Mouse (Mus musculus) hindbrain, embryonic 14.5 days (tissue): Measurements from ENCODE around the gene Gm8890. TPM values are rescaled to one million over a fixed set of nuclear protein-coding genes. Genes with fewer than 3 reads are reported as not detected.
"Not testable (repeated sequence)": the region's sequence is repeated elsewhere in the genome, so short reads cannot be mapped to it uniquely, and the experiment has no call there.

Experiments used
- ATAC-seq: fragments of 200-750 bp; cut with Nextera tagmentation; 2 replicates; pipeline ENCODE4 v1.8.0; 2017; ENCODE audit warnings: moderate number of reproducible peaks, mild to moderate bottlenecking, moderate TSS enrichment, moderate library complexity; ENCODE audit not compliant: low FRiP score
- DNase-seq: peaks from one replicate; pipeline ENCODE4 v3.0.0-alpha.2; 2015; ENCODE audit warnings: low spot score
- H3K27ac ChIP-seq: fragments of 300-500 bp; sonication (generic); 2 replicates; pipeline ENCODE4 v1.5.1; 2014; ENCODE audit warnings: mild to moderate bottlenecking, moderate library complexity
- H3K27me3 ChIP-seq: fragments of 300-500 bp; sonication (generic); 2 replicates; pipeline ENCODE4 v1.6.1; 2014; ENCODE audit warnings: mild to moderate bottlenecking, low read length, mixed read lengths; ENCODE audit not compliant: control insufficient read depth, insufficient read depth
- H3K36me3 ChIP-seq: fragments of 300-500 bp; sonication (generic); replicated peaks from 2 replicates; pipeline ENCODE4 v1.6.1; 2014; ENCODE audit not compliant: control insufficient read depth, insufficient read depth
- H3K4me1 ChIP-seq: fragments of 300-500 bp; sonication (generic); replicated peaks from 2 replicates; pipeline ENCODE4 v1.6.1; 2014; ENCODE audit warnings: antibody characterized with exemption, low read length, mixed read lengths; ENCODE audit not compliant: control insufficient read depth, insufficient read depth
- H3K4me2 ChIP-seq: fragments of 300-500 bp; sonication (generic); replicated peaks from 2 replicates; pipeline ENCODE4 v1.6.1; 2014; ENCODE audit warnings: mild to moderate bottlenecking, moderate library complexity
- H3K4me3 ChIP-seq: fragments of 300-500 bp; sonication (generic); replicated peaks from 2 replicates; pipeline ENCODE4 v1.5.1; 2014; ENCODE audit warnings: mild to moderate bottlenecking, low read length
- H3K9ac ChIP-seq: fragments of 300-500 bp; sonication (generic); 2 replicates; pipeline ENCODE4 v1.6.1; 2014
- H3K9me3 ChIP-seq: fragments of 300-500 bp; sonication (generic); 2 replicates; pipeline ENCODE4 v1.6.1; 2016; ENCODE audit warnings: low read length; ENCODE audit not compliant: control insufficient read depth
- WGBS: fragments of 180-500 bp; shearing (Covaris S2); extraction: QIAGEN DNeasy Blood & Tissue Kit; methylation state at CpG from one replicate; pipeline ENCODE4 v1.1.7; 2014; 5-methylcytosine and 5-hydroxymethylcytosine counted together
- polyA plus RNA-seq: library from polyadenylated mRNA; unstranded; fragments of >200 nt; fragmentation: Nextera tagmentation; extraction: Ambion mirVana; gene quantifications from 2 replicates; pipeline ENCODE4 v1.2.1, GENCODE M21; 2014

Gene Gm8890
- not detected in 2 replicates for polyA plus RNA-seq

DNA sequence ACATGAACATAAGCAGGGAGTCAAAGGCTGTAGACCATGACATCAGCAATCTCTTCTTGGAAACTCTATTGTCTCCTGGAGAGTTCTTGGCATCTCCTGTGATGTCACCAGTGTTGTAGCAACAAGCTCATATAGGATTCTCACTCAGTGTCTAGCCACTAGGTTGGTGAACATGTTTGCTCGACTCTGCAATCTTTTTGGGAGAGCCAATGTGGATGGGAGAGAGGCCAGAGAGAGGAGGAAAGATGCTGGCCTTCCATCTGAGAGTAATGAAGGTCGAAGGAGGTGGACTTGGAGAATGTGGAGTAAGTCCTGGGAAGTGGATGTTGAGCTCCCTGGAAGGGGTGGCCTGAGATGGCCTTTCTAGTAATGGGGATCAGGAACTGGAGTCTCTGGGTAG lies at the start of gene Gm8890:
Gm8890 (plus strand) TSS at position 301 of the 400 bp plus-strand sequence.
- not testable (repeated sequence) for H3K4me1 ChIP-seq, H3K9me3 ChIP-seq, H3K9ac ChIP-seq, H3K4me3 ChIP-seq, DNase-seq, H3K36me3 ChIP-seq, H3K27ac ChIP-seq, H3K4me2 ChIP-seq, ATAC-seq, H3K27me3 ChIP-seq
- WGBS: no CpG with 5 or more reads among the region's 2 CpGs

GRCm38 (mm10) chr5:11256221-11256620 lies 388 bp downstream of the Gm8890 start:
- H3K4me1 ChIP-seq, H3K9ac ChIP-seq, H3K4me2 ChIP-seq, H3K4me3 ChIP-seq, ATAC-seq, H3K27me3 ChIP-seq, H3K27ac ChIP-seq, H3K9me3 ChIP-seq, H3K36me3 ChIP-seq, DNase-seq: not testable (repeated sequence)
- WGBS: 89% methylated on average over 1 of the region's 1 CpGs

Other genes with a start within 250 kb of the Gm8890 start
- gene Gm8879, start 128.4 kb upstream of the Gm8890 start, polyA plus RNA-seq: not detected in 2 replicates
- gene Gm5861, start 73.0 kb upstream of the Gm8890 start, polyA plus RNA-seq: not detected in 2 replicates
- gene Speer1, start 85.5 kb downstream of the Gm8890 start, polyA plus RNA-seq: not detected in 2 replicates
- gene Gm8897, start 160.4 kb downstream of the Gm8890 start, polyA plus RNA-seq: not detected in 2 replicates
- not detected in 2 replicates for gene Gm8906, start 246.7 kb downstream of the Gm8890 start, polyA plus RNA-seq